Mouse (Mus musculus): ENCODE data around the gene Alg14. TPM values are rescaled to one million over a fixed set of nuclear protein-coding genes. Genes with fewer than 3 reads are reported as not detected.

The Alg14 gene
- 18.2 and 29.6 TPM in 2 replicates for polyA plus RNA-seq (2011; ENCODE audit: insufficient read depth, insufficient read length, low read depth, missing spikeins)

- H3K4me3 ChIP-seq (ENCODE audit: low read depth, low read length): peak within 1 kb of the TSS; percentile 91
- TF ChIP-seq POLR2A (IDR thresholded peaks at IDR 0.05; ENCODE audit: insufficient read depth, low read length): peak; percentile 85
- no peak for TF ChIP-seq CTCF (IDR thresholded peaks at IDR 0.05; ENCODE audit: low read depth, low read length)
- H3K9me3 ChIP-seq (replicated peaks; ENCODE audit: control insufficient read depth, insufficient read depth, low read length, poor library complexity, severe bottlenecking): peaks cover 16% of the 10 kb centered on the region
- H3K27ac ChIP-seq (ENCODE audit: insufficient read depth, low read length): peak within 1 kb of the TSS; percentile 56; the same call in 1 of the 2 replicates
- no peaks in the 10 kb centered on the region for H3K4me1 ChIP-seq (ENCODE audit: control insufficient read depth, insufficient read depth, low read length)
- no peaks in the 10 kb centered on the region for H3K27me3 ChIP-seq (ENCODE audit: control insufficient read depth, insufficient read depth, low read length, poor library complexity, severe bottlenecking)
- H3K36me3 ChIP-seq (ENCODE audit: control insufficient read depth, insufficient read depth, low read length, poor library complexity, severe bottlenecking): no peaks in the 10 kb centered on the region
- peak within 1 kb of the TSS; percentile 38 for H3K9ac ChIP-seq (ENCODE audit: low read depth, poor library complexity, severe bottlenecking)
These were observed at the start of gene Alg14 for GRCm38 (mm10) chr3:121291560-121292258. Gene Alg14, plus strand, starts transcription at chr3:121291773.

GRCm38 (mm10) chr3:121242111-121242936, 49.2 kb upstream of the Alg14 start:
- TF ChIP-seq CTCF (IDR thresholded peaks at IDR 0.05; ENCODE audit: low read depth, low read length) (no peak), POLR2A (IDR thresholded peaks at IDR 0.05; ENCODE audit: insufficient read depth, low read length) (no peak), EP300 (IDR thresholded peaks at IDR 0.05; ENCODE audit: insufficient read depth, low read depth, low read length) (no peak)
- no peaks in the 10 kb centered on the region for H3K4me1 ChIP-seq (ENCODE audit: control insufficient read depth, insufficient read depth, low read length)
- H3K27ac ChIP-seq (ENCODE audit: insufficient read depth, low read length): no peak overlapping the region
- no peak overlapping the region for H3K9ac ChIP-seq (ENCODE audit: low read depth, poor library complexity, severe bottlenecking)
- H3K9me3 ChIP-seq (replicated peaks; ENCODE audit: control insufficient read depth, insufficient read depth, low read length, poor library complexity, severe bottlenecking): no peaks in the 10 kb centered on the region
- no peaks in the 10 kb centered on the region for H3K27me3 ChIP-seq (ENCODE audit: control insufficient read depth, insufficient read depth, low read length, poor library complexity, severe bottlenecking)
- no peaks in the 10 kb centered on the region for H3K36me3 ChIP-seq (ENCODE audit: control insufficient read depth, insufficient read depth, low read length, poor library complexity, severe bottlenecking)
- no peak overlapping the region for H3K4me3 ChIP-seq (ENCODE audit: low read depth, low read length)

- no peak overlapping the region for H3K9ac ChIP-seq (ENCODE audit: low read depth, poor library complexity, severe bottlenecking)
- H3K4me3 ChIP-seq (ENCODE audit: low read depth, low read length): no peak overlapping the region
- H3K27me3 ChIP-seq (ENCODE audit: control insufficient read depth, insufficient read depth, low read length, poor library complexity, severe bottlenecking): no peaks in the 10 kb centered on the region
- TF ChIP-seq CTCF (IDR thresholded peaks at IDR 0.05; ENCODE audit: low read depth, low read length) (no peak), POLR2A (IDR thresholded peaks at IDR 0.05; ENCODE audit: insufficient read depth, low read length) (no peak), EP300 (IDR thresholded peaks at IDR 0.05; ENCODE audit: insufficient read depth, low read depth, low read length) (no peak)
- no peaks in the 10 kb centered on the region for H3K36me3 ChIP-seq (ENCODE audit: control insufficient read depth, insufficient read depth, low read length, poor library complexity, severe bottlenecking)
- H3K27ac ChIP-seq (ENCODE audit: insufficient read depth, low read length): no peak overlapping the region
- H3K4me1 ChIP-seq (ENCODE audit: control insufficient read depth, insufficient read depth, low read length): no peaks in the 10 kb centered on the region
- H3K9me3 ChIP-seq (replicated peaks; ENCODE audit: control insufficient read depth, insufficient read depth, low read length, poor library complexity, severe bottlenecking): no peaks in the 10 kb centered on the region
These were observed 48.6 kb upstream of the Alg14 start for GRCm38 (mm10) chr3:121242941-121243340.

- Histone ChIP-seq H3K9ac (ENCODE audit: low read depth, poor library complexity, severe bottlenecking) (no peak overlapping the region), H3K4me3 (ENCODE audit: low read depth, low read length) (no peak overlapping the region), H3K36me3 (ENCODE audit: control insufficient read depth, insufficient read depth, low read length, poor library complexity, severe bottlenecking) (no peaks in the 10 kb centered on the region), H3K4me1 (ENCODE audit: control insufficient read depth, insufficient read depth, low read length) (no peaks in the 10 kb centered on the region), H3K27ac (ENCODE audit: insufficient read depth, low read length) (no peak overlapping the region), H3K9me3 (replicated peaks; ENCODE audit: control insufficient read depth, insufficient read depth, low read length, poor library complexity, severe bottlenecking) (no peaks in the 10 kb centered on the region), H3K27me3 (ENCODE audit: control insufficient read depth, insufficient read depth, low read length, poor library complexity, severe bottlenecking) (no peaks in the 10 kb centered on the region)
- no peak for TF ChIP-seq EP300 (IDR thresholded peaks at IDR 0.05; ENCODE audit: insufficient read depth, low read depth, low read length)
- TF ChIP-seq POLR2A (IDR thresholded peaks at IDR 0.05; ENCODE audit: insufficient read depth, low read length): no peak
- no peak for TF ChIP-seq CTCF (IDR thresholded peaks at IDR 0.05; ENCODE audit: low read depth, low read length)
These were observed 41.5 kb upstream of the Alg14 start for GRCm38 (mm10) chr3:121250048-121250447.

- Histone ChIP-seq H3K27me3 (ENCODE audit: control insufficient read depth, insufficient read depth, low read length, poor library complexity, severe bottlenecking) (no peaks in the 10 kb centered on the region), H3K4me3 (ENCODE audit: low read depth, low read length) (no peak overlapping the region), H3K4me1 (ENCODE audit: control insufficient read depth, insufficient read depth, low read length) (no peaks in the 10 kb centered on the region), H3K27ac (ENCODE audit: insufficient read depth, low read length) (no peak overlapping the region), H3K9ac (ENCODE audit: low read depth, poor library complexity, severe bottlenecking) (no peak overlapping the region), H3K36me3 (ENCODE audit: control insufficient read depth, insufficient read depth, low read length, poor library complexity, severe bottlenecking) (no peaks in the 10 kb centered on the region), H3K9me3 (replicated peaks; ENCODE audit: control insufficient read depth, insufficient read depth, low read length, poor library complexity, severe bottlenecking) (no peaks in the 10 kb centered on the region)
- TF ChIP-seq EP300 (IDR thresholded peaks at IDR 0.05; ENCODE audit: insufficient read depth, low read depth, low read length) (no peak), CTCF (IDR thresholded peaks at IDR 0.05; ENCODE audit: low read depth, low read length) (no peak), POLR2A (IDR thresholded peaks at IDR 0.05; ENCODE audit: insufficient read depth, low read length) (no peak)
These were observed 40.8 kb upstream of the Alg14 start for GRCm38 (mm10) chr3:121250576-121251433.
